Mouse (Mus musculus) kidney, postnatal 36 days (tissue): ENCODE measurements at regions not wholly inside any gene's neighbourhood (a gene's known extent, or its start where the extent isn't known, plus 50 kb on each side); places are given as distances from the start of the nearest gene placed in this dataset.
"Not testable (repeated sequence)": the region's sequence is repeated elsewhere in the genome, so short reads cannot be mapped to it uniquely, and the experiment has no call there.

Experiments used
- DNase-seq, 2 experiments: peaks; one replicate each; pipeline ENCODE4 v3.0.0; 2021 to 2022; ENCODE audit warnings: mixed read lengths in 2 of 2

DNA sequence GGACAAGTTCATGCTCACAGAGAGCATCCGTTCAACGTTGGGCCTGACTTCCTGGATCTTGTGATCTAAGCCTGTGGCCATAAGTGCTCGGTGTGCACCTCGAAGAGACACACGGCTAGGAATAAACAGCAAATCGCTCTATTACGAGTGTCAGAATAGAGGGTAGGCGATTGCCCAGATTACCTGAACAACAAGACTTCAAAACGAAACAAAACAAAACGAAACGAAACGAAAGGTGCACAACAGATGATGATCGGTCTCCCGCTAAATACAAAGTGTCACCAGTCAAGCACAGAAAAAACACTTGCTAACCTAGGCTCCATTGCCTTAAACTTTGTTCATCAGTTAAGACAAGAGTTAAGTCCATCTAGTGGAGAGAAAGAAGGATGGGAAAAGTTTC, 67.4 kb downstream of the Pdia4 start:
- DNase-seq, result not testable (repeated sequence)

DNA sequence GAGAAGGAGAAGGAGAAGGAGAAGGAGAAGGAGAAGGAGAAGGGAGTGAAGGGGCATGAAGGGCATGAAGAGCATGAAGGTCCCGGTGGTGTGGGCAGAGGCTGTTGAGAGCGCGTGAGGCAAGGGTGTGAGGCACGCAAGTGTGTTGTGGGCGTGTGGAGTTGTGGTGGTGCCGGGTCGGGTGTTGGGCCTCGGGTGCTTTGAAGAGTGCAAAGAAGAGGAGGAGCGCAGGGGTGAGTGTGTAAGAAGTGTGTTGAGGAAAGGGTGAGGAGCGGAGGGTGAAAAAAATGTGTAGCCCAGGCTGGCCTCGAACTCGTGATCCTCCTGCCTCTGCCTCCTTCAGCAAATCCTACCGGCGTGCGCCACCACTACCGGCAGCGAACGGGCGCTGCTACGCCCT, 69.4 kb downstream of the Pdia4 start:
- DNase-seq, result peak in 1 of 2 experiments; percentile 14

DNA sequence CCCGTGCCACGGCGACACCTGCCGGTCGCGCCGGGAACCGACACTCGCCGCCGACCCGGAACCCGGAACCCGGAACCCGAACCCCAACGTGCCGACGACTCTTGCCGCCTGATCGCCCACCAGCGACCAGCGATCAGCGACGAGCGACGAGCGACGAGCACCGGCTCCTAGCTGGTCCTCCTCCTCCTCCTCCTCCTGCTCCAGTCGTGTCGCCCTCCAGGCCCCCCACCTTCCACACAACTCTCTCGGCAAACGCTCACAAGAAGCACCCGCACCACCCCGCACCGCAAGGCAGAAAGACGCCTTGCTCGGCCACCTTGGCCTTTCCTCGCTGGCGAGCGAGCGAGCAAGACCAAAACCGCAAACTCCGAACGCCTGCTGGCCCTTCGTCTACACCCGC, 73.0 kb downstream of the Pdia4 start:
- not testable (repeated sequence) for DNase-seq

DNA sequence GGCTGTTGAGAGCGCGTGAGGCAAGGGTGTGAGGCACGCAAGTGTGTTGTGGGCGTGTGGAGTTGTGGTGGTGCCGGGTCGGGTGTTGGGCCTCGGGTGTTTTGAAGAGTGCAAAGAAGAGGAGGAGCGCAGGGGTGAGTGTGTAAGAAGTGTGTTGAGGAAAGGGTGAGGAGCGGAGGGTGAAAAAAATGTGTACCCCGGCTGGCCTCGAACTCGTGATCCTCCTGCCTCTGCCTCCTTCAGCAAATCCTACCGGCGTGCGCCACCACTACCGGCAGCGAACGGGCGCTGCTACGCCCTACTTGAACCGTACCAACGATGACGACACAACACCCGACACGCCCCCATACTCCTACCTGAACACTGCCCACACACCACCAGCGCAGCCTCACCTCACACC, 73.5 kb downstream of the Pdia4 start:
- peak; percentile 64 to 79 for DNase-seq

DNA sequence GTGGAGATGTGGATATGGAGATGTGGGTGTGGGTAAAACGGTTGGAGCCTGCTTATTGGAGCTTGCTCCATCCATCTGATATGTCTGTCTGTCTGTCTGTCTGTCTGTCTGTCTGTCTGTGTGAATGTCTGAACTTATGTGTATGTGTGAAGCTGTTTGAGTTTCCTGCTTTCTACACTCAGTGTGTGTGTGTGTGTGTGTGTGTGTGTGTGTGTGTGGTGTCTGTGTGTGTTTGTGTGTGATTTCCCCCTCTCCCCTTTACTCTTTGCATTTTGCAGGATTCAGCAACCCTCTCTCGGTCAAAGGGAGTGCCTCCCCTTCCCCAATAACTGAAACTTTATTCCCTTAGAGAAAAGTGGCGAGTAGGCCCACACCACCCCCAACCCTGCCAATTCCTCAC, 75.3 kb downstream of the Pdia4 start:
- not testable (repeated sequence) for DNase-seq
